Mouse (Mus musculus): ENCODE data around the gene Dnajc9. TPM values are rescaled to one million over a fixed set of nuclear protein-coding genes. Genes with fewer than 3 reads are reported as not detected.
A peak's percentile ranks its signal among the peaks of the same experiment; 100 is the strongest.

Gene Dnajc9
- polyA plus RNA-seq (2016; fragmentation: Nextera tagmentation; extraction: Ambion mirVana), result 146 and 147 TPM in 2 replicates

DNA sequence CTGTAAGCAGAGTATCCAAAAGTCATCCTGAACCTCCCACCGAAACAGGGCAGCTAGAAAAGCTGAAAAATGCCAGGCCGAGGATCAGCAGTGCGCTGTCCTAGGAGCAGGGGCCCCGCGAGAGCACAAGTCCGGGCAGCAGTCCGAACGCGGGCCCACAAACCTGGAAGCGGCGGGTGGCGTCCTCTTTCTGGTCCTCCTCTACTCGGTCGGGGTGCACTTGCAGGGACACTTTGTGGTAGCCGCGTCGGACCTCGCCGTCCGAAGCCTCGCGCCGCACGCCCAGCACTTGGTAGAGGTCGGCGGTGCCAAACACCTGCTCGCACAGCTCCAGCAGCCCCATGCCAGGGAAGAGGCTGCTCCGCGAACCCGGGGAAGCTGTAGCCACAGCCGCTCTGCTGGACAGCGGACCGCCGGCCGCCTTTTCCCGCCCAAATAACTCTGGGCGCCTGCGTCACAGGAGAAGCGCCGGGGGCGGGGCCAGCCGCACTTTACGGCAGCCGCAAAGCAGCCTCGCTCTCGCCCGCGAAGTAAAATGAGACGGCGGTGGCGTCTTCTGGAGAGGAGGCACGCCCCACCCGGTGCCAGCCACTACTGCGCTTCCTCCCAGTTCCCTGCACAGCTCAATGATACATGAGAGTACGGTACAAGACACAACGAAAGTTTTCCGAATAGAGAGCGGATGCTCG lies at the start of gene Dnajc9:
TSS of gene Dnajc9 (minus strand) at position 470 of the 689 bp plus-strand sequence.
- peak within 1 kb of the TSS; percentile 94 for H3K9ac ChIP-seq
- peak within 1 kb of the TSS; percentile 87 for H3K27ac ChIP-seq
- no peaks in the 10 kb centered on the region for H3K9me3 ChIP-seq (replicated peaks)
- peaks cover 57% of the 10 kb centered on the region for H3K4me1 ChIP-seq
- no peaks in the 10 kb centered on the region for H3K27me3 ChIP-seq (replicated peaks)
- peak within 1 kb of the TSS; percentile 80 for H3K4me2 ChIP-seq
- peaks cover 67% of the 10 kb centered on the region for H3K36me3 ChIP-seq
- under 1% methylated on average over 59 of the region's 59 CpGs for WGBS (ENCODE audit: insufficient replicate concordance)
- peak; percentile 67 for ATAC-seq
- peak within 1 kb of the TSS; percentile 89 for H3K4me3 ChIP-seq

DNA sequence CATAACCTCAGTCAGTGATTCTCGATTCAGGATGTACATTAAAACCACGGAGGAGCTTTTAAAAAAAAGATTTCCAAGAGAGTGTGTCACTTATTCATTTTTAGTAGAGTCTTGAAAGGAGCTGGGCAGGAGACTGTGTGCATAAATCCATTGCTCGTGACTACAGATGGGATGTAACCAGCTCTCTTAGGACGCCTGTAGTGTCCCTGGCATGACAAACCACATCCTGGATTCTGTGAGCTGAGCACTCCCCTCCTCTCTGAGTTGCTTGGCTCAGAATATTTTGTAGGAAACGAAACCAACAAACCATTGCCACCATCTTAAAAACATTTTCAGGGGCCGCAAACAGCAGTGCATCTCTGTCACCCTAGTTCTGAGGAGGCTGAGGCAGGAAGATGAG lies 48.3 kb upstream of the Dnajc9 start:
- H3K4me2 ChIP-seq, result no peak overlapping the region
- H3K27ac ChIP-seq, result no peak overlapping the region
- no peak for ATAC-seq
- H3K9me3 ChIP-seq (replicated peaks), result no peaks in the 10 kb centered on the region
- no peak overlapping the region for H3K4me3 ChIP-seq
- no peaks in the 10 kb centered on the region for H3K36me3 ChIP-seq
- H3K4me1 ChIP-seq, result no peaks in the 10 kb centered on the region
- no peak overlapping the region for H3K9ac ChIP-seq
- WGBS (ENCODE audit: insufficient replicate concordance), result 51% methylated on average over 6 of the region's 6 CpGs
- H3K27me3 ChIP-seq (replicated peaks), result no peaks in the 10 kb centered on the region

- H3K4me1 ChIP-seq, result no peaks in the 10 kb centered on the region
- H3K9ac ChIP-seq, result no peak overlapping the region
- WGBS (ENCODE audit: insufficient replicate concordance), result 72% methylated on average over 4 of the region's 4 CpGs
- no peak overlapping the region for H3K4me3 ChIP-seq
- H3K27ac ChIP-seq, result no peak overlapping the region
- H3K27me3 ChIP-seq (replicated peaks), result no peaks in the 10 kb centered on the region
- H3K9me3 ChIP-seq (replicated peaks), result no peaks in the 10 kb centered on the region
- no peak for ATAC-seq
- no peak overlapping the region for H3K4me2 ChIP-seq
- H3K36me3 ChIP-seq, result no peaks in the 10 kb centered on the region
These were observed 43.7 kb upstream of the Dnajc9 start for GRCm38 (mm10) chr14:20432420-20432819.

DNA sequence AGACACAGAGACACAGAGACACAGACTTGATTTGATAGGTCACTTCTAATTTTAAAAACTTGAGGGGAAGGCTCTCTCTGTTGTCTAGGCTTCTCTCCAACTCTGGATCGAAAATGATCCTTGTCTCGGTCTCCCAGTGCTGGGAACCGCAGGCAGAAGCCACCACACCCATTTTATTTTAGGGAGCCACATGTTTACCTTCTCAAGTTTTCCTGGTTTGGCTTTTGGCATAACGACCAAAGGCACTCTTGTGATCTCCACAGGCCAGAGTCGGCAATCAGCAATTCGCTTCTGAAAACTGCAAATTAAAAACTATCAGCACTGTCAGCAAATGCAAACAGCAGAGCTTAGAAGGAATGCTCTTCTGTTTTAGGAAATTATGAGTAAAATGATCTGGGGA lies 43.0 kb upstream of the Dnajc9 start:
- WGBS (ENCODE audit: insufficient replicate concordance), result 66% methylated on average over 6 of the region's 6 CpGs
- no peak for ATAC-seq
- Histone ChIP-seq H3K9ac (no peak overlapping the region), H3K27me3 (replicated peaks) (no peaks in the 10 kb centered on the region), H3K9me3 (replicated peaks) (no peaks in the 10 kb centered on the region), H3K4me3 (no peak overlapping the region), H3K4me2 (no peak overlapping the region), H3K36me3 (no peaks in the 10 kb centered on the region), H3K4me1 (no peaks in the 10 kb centered on the region), H3K27ac (no peak overlapping the region)

- H3K27ac ChIP-seq, result no peak overlapping the region
- H3K27me3 ChIP-seq (replicated peaks), result no peaks in the 10 kb centered on the region
- H3K9me3 ChIP-seq (replicated peaks), result no peaks in the 10 kb centered on the region
- no peak overlapping the region for H3K9ac ChIP-seq
- 37% methylated on average over 1 of the region's 1 CpGs for WGBS (ENCODE audit: insufficient replicate concordance)
- no peak for ATAC-seq
- H3K4me3 ChIP-seq, result no peak overlapping the region
- H3K4me2 ChIP-seq, result no peak overlapping the region
- no peaks in the 10 kb centered on the region for H3K36me3 ChIP-seq
- H3K4me1 ChIP-seq, result no peaks in the 10 kb centered on the region
These were observed 41.1 kb upstream of the Dnajc9 start for GRCm38 (mm10) chr14:20429833-20430232.

GRCm38 (mm10) chr14:20428593-20428992 lies 39.9 kb upstream of the Dnajc9 start:
- Histone ChIP-seq H3K4me1 (no peaks in the 10 kb centered on the region), H3K27ac (no peak overlapping the region), H3K27me3 (replicated peaks) (no peaks in the 10 kb centered on the region), H3K4me2 (no peak overlapping the region), H3K9ac (no peak overlapping the region), H3K9me3 (replicated peaks) (no peaks in the 10 kb centered on the region), H3K4me3 (no peak overlapping the region), H3K36me3 (no peaks in the 10 kb centered on the region)
- 19% methylated on average over 1 of the region's 1 CpGs for WGBS (ENCODE audit: insufficient replicate concordance)
- no peak for ATAC-seq

- Histone ChIP-seq H3K36me3 (no peaks in the 10 kb centered on the region), H3K27me3 (replicated peaks) (no peaks in the 10 kb centered on the region), H3K4me2 (no peak overlapping the region), H3K9me3 (replicated peaks) (no peaks in the 10 kb centered on the region), H3K4me3 (no peak overlapping the region), H3K9ac (no peak overlapping the region), H3K4me1 (no peaks in the 10 kb centered on the region), H3K27ac (no peak overlapping the region)
- WGBS (ENCODE audit: insufficient replicate concordance), result 80% methylated on average over 6 of the region's 6 CpGs
- ATAC-seq, result no peak
These were observed 34.3 kb upstream of the Dnajc9 start for GRCm38 (mm10) chr14:20423046-20423445.

- Histone ChIP-seq H3K9ac (no peak overlapping the region), H3K4me2 (no peak overlapping the region), H3K4me1 (no peaks in the 10 kb centered on the region), H3K4me3 (no peak overlapping the region), H3K27ac (no peak overlapping the region), H3K9me3 (replicated peaks) (no peaks in the 10 kb centered on the region), H3K36me3 (no peaks in the 10 kb centered on the region), H3K27me3 (replicated peaks) (no peaks in the 10 kb centered on the region)
- 49% methylated on average over 7 of the region's 7 CpGs for WGBS (ENCODE audit: insufficient replicate concordance)
- no peak for ATAC-seq
These were observed 33.5 kb upstream of the Dnajc9 start for GRCm38 (mm10) chr14:20422257-20422656.

GRCm38 (mm10) chr14:20400071-20400470 lies 11.4 kb upstream of the Dnajc9 start:
- Histone ChIP-seq H3K27ac (no peak overlapping the region), H3K4me2 (no peak overlapping the region), H3K9me3 (replicated peaks) (no peaks in the 10 kb centered on the region), H3K4me3 (no peak overlapping the region), H3K4me1 (no peaks in the 10 kb centered on the region), H3K9ac (no peak overlapping the region), H3K36me3 (no peaks in the 10 kb centered on the region), H3K27me3 (replicated peaks) (no peaks in the 10 kb centered on the region)
- 0 out of 2 replicates have a peak, but pooled peaks have one; percentile 58 for ATAC-seq
- WGBS (ENCODE audit: insufficient replicate concordance), result 20% methylated on average over 1 of the region's 1 CpGs

- no peak overlapping the region for H3K4me3 ChIP-seq
- no peak overlapping the region for H3K4me2 ChIP-seq
- H3K27ac ChIP-seq, result no peak overlapping the region
- WGBS (ENCODE audit: insufficient replicate concordance), result 35% methylated on average over 4 of the region's 4 CpGs
- H3K27me3 ChIP-seq (replicated peaks), result no peaks in the 10 kb centered on the region
- no peak overlapping the region for H3K9ac ChIP-seq
- no peak for ATAC-seq
- H3K4me1 ChIP-seq, result peaks cover 9% of the 10 kb centered on the region
- H3K36me3 ChIP-seq, result no peaks in the 10 kb centered on the region
- H3K9me3 ChIP-seq (replicated peaks), result no peaks in the 10 kb centered on the region
These were observed 10.2 kb upstream of the Dnajc9 start for GRCm38 (mm10) chr14:20398864-20399263.

DNA sequence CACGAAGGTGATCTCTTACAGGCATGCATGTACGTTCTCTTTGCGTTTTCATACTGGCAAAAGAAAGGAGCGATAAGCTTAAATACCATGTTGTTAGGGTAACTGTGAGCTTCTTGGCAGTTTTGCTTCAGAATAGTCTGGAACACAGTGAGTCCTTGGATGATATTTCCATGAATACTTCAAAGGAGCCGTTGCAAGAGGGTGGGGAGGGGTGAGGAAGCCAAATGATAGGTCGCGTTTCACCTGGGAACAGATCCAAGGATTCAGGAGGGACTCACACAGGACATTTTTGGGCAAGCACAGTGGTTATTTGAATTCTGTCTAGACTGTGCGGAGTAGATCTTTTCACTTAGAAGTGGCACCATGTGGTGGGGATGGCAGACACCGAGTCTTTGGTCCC lies 8.5 kb upstream of the Dnajc9 start:
- Histone ChIP-seq H3K27me3 (replicated peaks) (no peaks in the 10 kb centered on the region), H3K27ac (no peak overlapping the region), H3K9me3 (replicated peaks) (no peaks in the 10 kb centered on the region), H3K36me3 (no peaks in the 10 kb centered on the region), H3K4me3 (no peak overlapping the region), H3K4me2 (no peak overlapping the region), H3K4me1 (peaks cover 18% of the 10 kb centered on the region), H3K9ac (no peak overlapping the region)
- 75% methylated on average over 9 of the region's 9 CpGs for WGBS (ENCODE audit: insufficient replicate concordance)
- no peak for ATAC-seq

DNA sequence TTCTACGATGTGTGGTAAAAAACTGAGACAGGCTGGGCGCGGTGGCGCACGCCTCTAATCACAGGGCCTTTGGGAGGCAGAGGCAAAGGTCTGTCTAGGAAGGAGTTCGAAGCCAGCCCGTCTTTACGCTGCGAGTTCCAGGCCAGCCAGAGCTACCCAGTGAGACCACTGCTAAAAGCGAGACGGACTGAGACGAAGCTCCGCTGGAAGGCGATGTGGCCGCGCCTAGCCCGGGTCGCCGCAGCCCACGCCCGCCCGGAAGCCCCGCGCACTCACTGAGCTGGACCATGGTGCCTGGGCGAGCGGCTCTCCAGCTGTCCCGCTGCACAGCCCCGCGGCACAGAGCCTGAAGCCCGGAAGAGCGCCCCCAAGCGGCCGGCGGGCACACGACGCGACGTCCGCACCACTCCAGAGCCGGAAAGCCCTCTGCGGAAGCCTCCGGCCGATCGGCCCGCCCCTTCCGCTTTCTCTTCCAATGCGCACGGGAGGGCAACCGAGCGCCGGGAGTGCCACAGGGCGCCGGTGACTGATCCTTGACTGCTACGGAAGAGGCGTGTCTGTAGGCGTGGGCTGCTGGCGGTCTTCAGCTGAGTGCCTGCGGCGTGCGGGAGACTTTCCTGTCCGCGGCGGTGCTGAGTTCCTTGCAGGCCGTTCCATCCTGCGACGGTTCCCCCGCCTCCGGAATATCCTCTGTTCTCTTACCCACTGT lies 4.6 kb upstream of the Dnajc9 start, which contains the start of gene Mrps16:
TSS of gene Mrps16 (minus strand) at position 430 of the 709 bp plus-strand sequence.
- H3K27me3 ChIP-seq (replicated peaks), result no peaks in the 10 kb centered on the region
- peak within 1 kb of the TSS; percentile 82 for H3K4me2 ChIP-seq
- H3K4me1 ChIP-seq, result peaks cover 37% of the 10 kb centered on the region
- WGBS (ENCODE audit: insufficient replicate concordance), result 2% methylated on average over 68 of the region's 68 CpGs
- peak; percentile 97 for ATAC-seq
- peaks cover 26% of the 10 kb centered on the region for H3K36me3 ChIP-seq
- peak within 1 kb of the TSS; percentile 90 for H3K9ac ChIP-seq
- peak within 1 kb of the TSS; percentile 86 for H3K27ac ChIP-seq
- no peaks in the 10 kb centered on the region for H3K9me3 ChIP-seq (replicated peaks)
- peak within 1 kb of the TSS; percentile 78 for H3K4me3 ChIP-seq
